Mouse (Mus musculus): ENCODE measurements around the gene Vmn1r220.
"Not testable (repeated sequence)": the region's sequence is repeated elsewhere in the genome, so short reads cannot be mapped to it uniquely, and the experiment has no call there.

DNA sequence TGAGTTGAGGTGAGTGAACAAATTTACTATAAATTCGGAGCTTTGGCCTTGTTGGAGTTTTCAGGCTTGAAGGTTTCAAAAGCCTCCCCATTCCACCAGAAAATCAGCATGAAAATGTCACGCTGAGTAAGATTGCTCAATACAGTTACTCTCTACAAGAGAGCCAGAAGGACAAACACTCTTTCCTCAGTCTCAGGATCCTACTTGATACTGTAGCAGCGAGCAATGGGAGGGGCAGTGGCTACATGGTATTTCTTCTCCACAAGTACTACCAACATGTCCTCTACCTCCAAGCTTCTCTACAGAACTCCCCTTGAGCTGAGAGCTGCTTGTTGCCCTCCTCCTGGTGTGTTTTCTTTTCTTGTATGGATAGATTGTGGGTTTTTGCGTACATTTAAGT, 21.3 kb downstream of the Vmn1r220 start:
- TF ChIP-seq POLR2A (IDR thresholded peaks at IDR 0.05; ENCODE audit: low read depth, low read length); CTCF (IDR thresholded peaks at IDR 0.05; ENCODE audit: borderline replicate concordance, insufficient read depth, low read length): not testable (repeated sequence)
